Mouse (Mus musculus): ENCODE results near the gene Arhgef28. TPM values are rescaled to one million over a fixed set of nuclear protein-coding genes. Genes with fewer than 3 reads are reported as not detected.

The Arhgef28 gene
- polyA plus RNA-seq, 1 experiment: 3.3 TPM

DNA sequence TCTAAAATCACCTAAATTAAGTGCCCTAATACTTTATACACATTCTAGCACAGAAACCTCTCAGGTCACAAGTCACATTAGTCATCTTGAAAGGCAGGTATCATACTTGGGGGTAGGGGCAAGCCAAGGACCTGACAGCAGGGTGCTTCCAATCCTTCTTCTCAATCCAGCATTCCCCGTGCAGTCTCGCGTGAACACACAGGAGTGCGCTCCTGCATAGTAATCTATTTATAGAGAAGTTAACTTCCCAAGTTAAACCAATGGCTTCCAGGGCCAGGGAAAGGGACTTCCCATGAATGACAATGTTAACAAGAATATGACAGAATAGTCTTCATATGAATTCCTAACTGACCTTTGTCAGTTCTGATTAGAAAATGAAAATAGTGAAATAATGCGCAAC, 58.7 kb downstream of the Arhgef28 start:
- WGBS: 79% methylated on average over 5 of the region's 5 CpGs
- TF ChIP-seq POLR2A (IDR thresholded peaks at IDR 0.05; ENCODE audit: low read depth, low read length) (no peak), CTCF (IDR thresholded peaks at IDR 0.05; ENCODE audit: extremely low read depth, insufficient read length, insufficient replicate concordance, low read depth, low read length) (no peak)
- Histone ChIP-seq H3K4me1 (ENCODE audit: control insufficient read depth, insufficient read depth, insufficient read length, low read length) (0 out of 2 replicates have a peak, but pooled peaks cover 2% of the 10 kb centered on the region), H3K27me3 (ENCODE audit: control insufficient read depth, insufficient read depth, low read length) (no peaks in the 10 kb centered on the region), H3K36me3 (ENCODE audit: control insufficient read depth, insufficient read depth, low read length) (no peaks in the 10 kb centered on the region), H3K4me3 (ENCODE audit: low read depth, low read length) (no peak overlapping the region), H3K27ac (ENCODE audit: insufficient read depth, low read depth, low read length) (no peak overlapping the region)

DNA sequence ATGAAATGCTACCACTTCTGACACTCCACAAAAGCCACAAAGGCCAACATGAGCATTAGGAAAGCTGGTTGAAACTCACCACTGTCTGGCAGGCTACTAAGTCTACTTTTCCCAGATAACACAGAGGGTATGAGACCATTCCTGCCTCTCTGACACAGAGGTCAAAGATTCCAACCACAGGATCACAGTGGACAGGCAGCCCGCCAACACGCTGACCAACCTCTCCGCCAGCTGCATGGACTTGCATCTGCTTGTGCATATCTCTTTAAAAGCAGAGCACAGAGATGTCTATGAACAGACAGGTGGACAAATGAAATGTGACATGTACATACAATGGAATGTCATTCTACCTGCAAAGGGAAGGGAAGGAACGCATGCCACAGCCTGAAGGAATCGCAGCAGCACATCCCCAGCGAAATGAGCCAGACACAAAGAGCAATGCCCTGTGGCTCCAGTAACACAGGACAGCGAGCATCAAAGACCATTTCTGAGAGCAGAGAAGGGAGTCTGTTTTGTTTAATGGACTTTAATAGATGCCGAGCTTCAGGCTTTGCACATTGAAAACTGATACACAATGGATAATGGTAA, 59.6 kb downstream of the Arhgef28 start:
- WGBS: 90% methylated on average over 8 of the region's 8 CpGs
- no peak for TF ChIP-seq POLR2A (IDR thresholded peaks at IDR 0.05; ENCODE audit: low read depth, low read length)
- TF ChIP-seq CTCF (IDR thresholded peaks at IDR 0.05; ENCODE audit: extremely low read depth, insufficient read length, insufficient replicate concordance, low read depth, low read length): no peak
- no peaks in the 10 kb centered on the region for H3K27me3 ChIP-seq (ENCODE audit: control insufficient read depth, insufficient read depth, low read length)
- H3K27ac ChIP-seq (ENCODE audit: insufficient read depth, low read depth, low read length): no peak overlapping the region
- H3K36me3 ChIP-seq (ENCODE audit: control insufficient read depth, insufficient read depth, low read length): no peaks in the 10 kb centered on the region
- no peak overlapping the region for H3K4me3 ChIP-seq (ENCODE audit: low read depth, low read length)
- H3K4me1 ChIP-seq (ENCODE audit: control insufficient read depth, insufficient read depth, insufficient read length, low read length): 0 out of 2 replicates have a peak, but pooled peaks cover 2% of the 10 kb centered on the region

- Histone ChIP-seq H3K27ac (ENCODE audit: insufficient read depth, low read depth, low read length) (no peak overlapping the region), H3K36me3 (ENCODE audit: control insufficient read depth, insufficient read depth, low read length) (no peaks in the 10 kb centered on the region), H3K27me3 (ENCODE audit: control insufficient read depth, insufficient read depth, low read length) (no peaks in the 10 kb centered on the region), H3K4me3 (ENCODE audit: low read depth, low read length) (no peak overlapping the region), H3K4me1 (ENCODE audit: control insufficient read depth, insufficient read depth, insufficient read length, low read length) (0 out of 2 replicates have a peak, but pooled peaks cover 2% of the 10 kb centered on the region)
- no peak for TF ChIP-seq CTCF (IDR thresholded peaks at IDR 0.05; ENCODE audit: extremely low read depth, insufficient read length, insufficient replicate concordance, low read depth, low read length)
- TF ChIP-seq POLR2A (IDR thresholded peaks at IDR 0.05; ENCODE audit: low read depth, low read length): no peak
- 91% methylated on average over 7 of the region's 7 CpGs for WGBS
Measured at GRCm38 (mm10) chr13:98145310-98145709, 60.9 kb downstream of the Arhgef28 start.

- no peak overlapping the region for H3K27ac ChIP-seq (ENCODE audit: insufficient read depth, low read depth, low read length)
- no peaks in the 10 kb centered on the region for H3K27me3 ChIP-seq (ENCODE audit: control insufficient read depth, insufficient read depth, low read length)
- TF ChIP-seq POLR2A (IDR thresholded peaks at IDR 0.05; ENCODE audit: low read depth, low read length) (no peak), CTCF (IDR thresholded peaks at IDR 0.05; ENCODE audit: extremely low read depth, insufficient read length, insufficient replicate concordance, low read depth, low read length) (no peak)
- no peaks in the 10 kb centered on the region for H3K36me3 ChIP-seq (ENCODE audit: control insufficient read depth, insufficient read depth, low read length)
- 91% methylated on average over 10 of the region's 10 CpGs for WGBS
- 0 out of 2 replicates have a peak, but pooled peaks cover under 1% of the 10 kb centered on the region for H3K4me1 ChIP-seq (ENCODE audit: control insufficient read depth, insufficient read depth, insufficient read length, low read length)
- H3K4me3 ChIP-seq (ENCODE audit: low read depth, low read length): no peak overlapping the region
Measured at GRCm38 (mm10) chr13:98143000-98143399, 63.2 kb downstream of the Arhgef28 start.

GRCm38 (mm10) chr13:98140626-98141025, 65.6 kb downstream of the Arhgef28 start:
- WGBS: 67% methylated on average over 9 of the region's 9 CpGs
- TF ChIP-seq POLR2A (IDR thresholded peaks at IDR 0.05; ENCODE audit: low read depth, low read length) (no peak), CTCF (IDR thresholded peaks at IDR 0.05; ENCODE audit: extremely low read depth, insufficient read length, insufficient replicate concordance, low read depth, low read length) (no peak)

DNA sequence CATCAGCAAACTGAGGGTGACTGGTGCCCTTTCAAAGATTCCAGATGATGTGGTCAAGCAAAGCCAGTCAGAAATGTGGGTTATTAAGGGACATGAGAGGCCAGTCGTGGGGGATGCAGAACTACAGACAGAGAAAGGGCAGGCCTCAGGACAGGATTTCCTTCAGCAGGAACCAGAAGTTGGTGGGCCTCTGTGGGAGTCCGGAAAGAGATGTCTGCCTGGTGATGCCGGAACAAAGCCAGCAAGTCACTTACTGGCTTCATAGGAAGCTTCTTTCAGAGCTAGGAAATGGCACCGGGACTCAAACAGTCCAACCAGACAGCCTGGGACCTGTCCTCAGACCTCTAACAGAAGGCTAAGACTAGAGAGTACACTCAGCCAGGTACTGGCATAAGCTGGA, 67.5 kb downstream of the Arhgef28 start:
- Histone ChIP-seq H3K36me3 (ENCODE audit: control insufficient read depth, insufficient read depth, low read length) (no peaks in the 10 kb centered on the region), H3K4me3 (ENCODE audit: low read depth, low read length) (no peak overlapping the region), H3K27ac (ENCODE audit: insufficient read depth, low read depth, low read length) (no peak overlapping the region), H3K27me3 (ENCODE audit: control insufficient read depth, insufficient read depth, low read length) (no peaks in the 10 kb centered on the region), H3K4me1 (ENCODE audit: control insufficient read depth, insufficient read depth, insufficient read length, low read length) (0 out of 2 replicates have a peak, but pooled peaks cover 2% of the 10 kb centered on the region)
- WGBS: 74% methylated on average over 4 of the region's 4 CpGs
- no peak for TF ChIP-seq CTCF (IDR thresholded peaks at IDR 0.05; ENCODE audit: extremely low read depth, insufficient read length, insufficient replicate concordance, low read depth, low read length)

More at GRCm38 (mm10) chr13:98140626-98141025, 65.6 kb downstream of the Arhgef28 start:
- no peak overlapping the region for H3K4me3 ChIP-seq (ENCODE audit: low read depth, low read length)
- 0 out of 2 replicates have a peak, but pooled peaks cover 2% of the 10 kb centered on the region for H3K4me1 ChIP-seq (ENCODE audit: control insufficient read depth, insufficient read depth, insufficient read length, low read length)
- no peaks in the 10 kb centered on the region for H3K27me3 ChIP-seq (ENCODE audit: control insufficient read depth, insufficient read depth, low read length)
- H3K27ac ChIP-seq (ENCODE audit: insufficient read depth, low read depth, low read length): no peak overlapping the region
- H3K36me3 ChIP-seq (ENCODE audit: control insufficient read depth, insufficient read depth, low read length): no peaks in the 10 kb centered on the region

- H3K4me3 ChIP-seq (ENCODE audit: low read depth, low read length): no peak overlapping the region
- H3K36me3 ChIP-seq (ENCODE audit: control insufficient read depth, insufficient read depth, low read length): no peaks in the 10 kb centered on the region
- 62% methylated on average over 12 of the region's 12 CpGs for WGBS
- TF ChIP-seq POLR2A (IDR thresholded peaks at IDR 0.05; ENCODE audit: low read depth, low read length) (no peak), CTCF (IDR thresholded peaks at IDR 0.05; ENCODE audit: extremely low read depth, insufficient read length, insufficient replicate concordance, low read depth, low read length) (no peak)
- no peak overlapping the region for H3K27ac ChIP-seq (ENCODE audit: insufficient read depth, low read depth, low read length)
- H3K4me1 ChIP-seq (ENCODE audit: control insufficient read depth, insufficient read depth, insufficient read length, low read length): 0 out of 2 replicates have a peak, but pooled peaks cover 2% of the 10 kb centered on the region
- no peaks in the 10 kb centered on the region for H3K27me3 ChIP-seq (ENCODE audit: control insufficient read depth, insufficient read depth, low read length)
Measured at GRCm38 (mm10) chr13:98135890-98136555, 70.2 kb downstream of the Arhgef28 start.
